Mouse (Mus musculus) embryonic fibroblast, embryonic 13.5 days (primary cell): ENCODE results near the gene Bicra.

Experiments
- CTCF ChIP-seq: IDR thresholded peaks from 2 replicates; pipeline ENCODE4 v1.5.1; 2011; ENCODE audit warnings: mild to moderate bottlenecking, control low read depth, low read length, moderate library complexity, borderline replicate concordance; ENCODE audit not compliant: insufficient read depth
- POLR2A ChIP-seq: IDR thresholded peaks from 2 replicates; pipeline ENCODE4 v1.6.1; 2011; ENCODE audit warnings: low read depth, mild to moderate bottlenecking, control low read depth, low read length, moderate library complexity

DNA sequence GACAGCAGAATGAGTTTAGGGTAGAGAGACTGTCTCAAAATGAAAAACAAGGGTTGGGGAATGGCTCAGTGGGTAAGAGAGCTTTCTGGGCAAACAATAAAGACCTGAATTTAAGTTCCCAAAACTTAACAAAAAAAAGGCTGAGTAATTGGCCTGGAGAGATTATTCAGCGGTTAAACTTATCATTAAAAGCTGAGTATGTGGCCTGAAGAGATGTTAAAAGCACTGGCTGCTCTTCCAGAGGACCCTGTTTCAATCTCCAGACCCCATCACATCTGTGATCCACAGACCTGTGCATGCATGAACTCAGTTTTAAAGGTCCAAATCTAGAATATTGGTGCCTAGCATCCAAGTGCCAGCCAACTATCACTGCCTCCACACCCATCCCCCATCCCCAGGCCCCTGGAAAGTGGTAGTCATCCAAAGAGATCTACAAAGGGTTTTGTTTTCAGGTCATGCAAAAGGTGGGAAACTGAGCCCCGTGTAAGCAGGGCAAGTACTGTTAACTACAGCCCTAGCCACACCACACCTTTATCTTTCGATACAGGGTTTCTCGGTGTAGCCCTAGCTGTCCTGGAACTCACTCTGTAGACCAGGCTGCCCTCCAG is 100.0 kb downstream of the Bicra start:
- TF ChIP-seq CTCF (no peak), POLR2A (no peak)
